Mouse (Mus musculus): ENCODE measurements around the gene Acbd6.

GRCm38 (mm10) chr1:155527027-155527786, 30.7 kb upstream of the Acbd6 start:
- no peak for TF ChIP-seq CTCF (conservative IDR thresholded peaks at IDR 0.05; ENCODE audit: low read length)
- TF ChIP-seq NANOG (IDR thresholded peaks at IDR 0.05; ENCODE audit: borderline replicate concordance, low read length) = no peak
